Mouse (Mus musculus) G1E (cell line): Measurements from ENCODE around the gene C130032M10Rik.

ENCODE experiments used
- CTCF ChIP-seq: IDR thresholded peaks from 2 replicates; pipeline ENCODE4 v1.5.1; 2012; ENCODE audit warnings: low read depth, low read length, inconsistent platforms, mixed read lengths
- GATA1 ChIP-seq: IDR thresholded peaks from 2 replicates; pipeline ENCODE4 v1.6.1; 2012; ENCODE audit warnings: borderline replicate concordance, low read length, inconsistent platforms, mixed read lengths

- TF ChIP-seq CTCF: no peak
- no peak for TF ChIP-seq GATA1
Observed at GRCm38 (mm10) chr9:114562031-114562918, 46.8 kb downstream of the C130032M10Rik start.
